Mouse (Mus musculus) bone marrow, adult 2 months (tissue): ENCODE data around the gene Rasl11a.

Source experiments
- CTCF ChIP-seq: fragments of 200-500 bp; IDR thresholded peaks from 2 replicates; pipeline ENCODE4 v1.5.1; 2011; ENCODE audit warnings: low read length, control low read depth; ENCODE audit not compliant: control insufficient read depth, insufficient read depth
- POLR2A ChIP-seq: fragments of 200-500 bp; IDR thresholded peaks from 2 replicates; pipeline ENCODE4 v1.6.1; 2011; ENCODE audit warnings: low read depth, mild to moderate bottlenecking, control low read depth, low read length, borderline replicate concordance; ENCODE audit not compliant: control insufficient read depth

- TF ChIP-seq POLR2A: no peak
- no peak for TF ChIP-seq CTCF
These were observed 32.0 kb upstream of the Rasl11a start for GRCm38 (mm10) chr5:146812866-146813265.
